Mouse (Mus musculus): ENCODE results near the gene Btg1.

GRCm38 (mm10) chr10:96625682-96626081 lies 8.9 kb downstream of the Btg1 start:
- TF ChIP-seq TAL1 (IDR thresholded peaks at IDR 0.05; ENCODE audit: low read length) = no peak
- TF ChIP-seq GATA1 (IDR thresholded peaks at IDR 0.05; ENCODE audit: low read length) = no peak
